Mouse (Mus musculus) stomach, postnatal 0 days (tissue): ENCODE measurements at regions not wholly inside any gene's neighbourhood (a gene's known extent, or its start where the extent isn't known, plus 50 kb on each side); places are given as distances from the start of the nearest gene placed in this dataset.

Source experiments
- CTCF ChIP-seq: IDR thresholded peaks from 2 replicates; pipeline ENCODE4 v1.5.1; 2016; ENCODE audit warnings: antibody characterized with exemption, low read depth, mild to moderate bottlenecking, moderate library complexity
- EP300 ChIP-seq: optimal IDR thresholded peaks from 2 replicates; pipeline ENCODE3; 2016; ENCODE audit warnings: antibody characterized with exemption

DNA sequence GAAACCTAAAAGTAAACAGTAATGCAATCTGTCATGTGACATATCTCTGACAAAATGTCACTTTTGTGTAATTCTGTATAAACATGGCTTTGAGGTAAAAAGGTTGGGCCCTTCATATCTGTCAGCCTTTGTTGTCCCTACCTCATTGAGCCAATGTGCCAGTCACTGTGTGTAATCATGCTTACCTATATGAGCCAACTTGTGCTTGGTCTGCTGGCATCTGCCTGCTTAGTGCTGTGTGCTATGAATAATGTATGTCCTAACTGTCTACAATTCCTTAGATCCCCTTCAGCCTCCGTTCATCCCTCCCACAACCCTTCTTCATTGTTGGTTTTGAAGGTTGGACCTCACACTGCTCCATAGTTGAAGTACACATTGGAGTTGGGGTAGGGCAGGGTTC, 86.9 kb upstream of the Olig3 start:
- no peak for TF ChIP-seq CTCF
- no peak for TF ChIP-seq EP300
